Mouse (Mus musculus) CH12.LX (cell line): ENCODE measurements at regions not wholly inside any gene's neighbourhood (a gene's known extent, or its start where the extent isn't known, plus 50 kb on each side); places are given as distances from the start of the nearest gene placed in this dataset.

Experiments used
- DNase-seq: peaks from one replicate; pipeline ENCODE4 v3.0.0-alpha.2; 2013; ENCODE audit errors: extremely low read depth
- H3K27ac ChIP-seq: 2 replicates; pipeline ENCODE4 v1.5.1; 2012; ENCODE audit warnings: low read depth, mild to moderate bottlenecking, control low read depth, moderate library complexity; ENCODE audit not compliant: insufficient read depth
- H3K27me3 ChIP-seq: replicated peaks from 2 replicates; pipeline ENCODE3; 2012; ENCODE audit warnings: inconsistent platforms
- H3K36me3 ChIP-seq, 2 experiments: replicated peaks in 1 of 2; 2 replicates each; pipeline versions ENCODE3 to v1.6.1; 2012; ENCODE audit warnings: inconsistent platforms in 1 of 2, low read length in 1 of 2, mild to moderate bottlenecking in 1 of 2, mixed read lengths in 1 of 2, moderate library complexity in 1 of 2; ENCODE audit not compliant: control insufficient read depth in 1 of 2, insufficient read depth in 1 of 2
- H3K4me1 ChIP-seq, 2 experiments: 2 replicates each; pipeline ENCODE4 v1.6.1; 2012; ENCODE audit warnings: inconsistent platforms in 1 of 2, moderate library complexity in 1 of 2; ENCODE audit not compliant: insufficient read depth in 2 of 2, control insufficient read depth in 1 of 2
- H3K4me2 ChIP-seq: 2 replicates; pipeline ENCODE4 v1.6.1; 2012; ENCODE audit warnings: low read depth, mild to moderate bottlenecking, control low read depth; ENCODE audit not compliant: poor library complexity, insufficient read depth, severe bottlenecking
- H3K4me3 ChIP-seq, 3 experiments: fragments of 150-350 bp in 1 of 3; sonication (generic) in 1 of 3; replicated peaks in 1 of 3; 2 replicates each; pipeline versions ENCODE3 to v1.5.1; 2011 to 2012; ENCODE audit warnings: low read depth in 2 of 3, low read length in 2 of 3, mild to moderate bottlenecking in 2 of 3, moderate library complexity in 2 of 3, control low read depth in 1 of 3, improper control_type of control experiment in 1 of 3, inconsistent platforms in 1 of 3, mixed read lengths in 1 of 3; ENCODE audit not compliant: poor library complexity in 1 of 3
- H3K79me2 ChIP-seq: replicated peaks from 2 replicates; pipeline ENCODE4 v1.6.1; 2012; ENCODE audit warnings: mild to moderate bottlenecking, moderate library complexity; ENCODE audit not compliant: control insufficient read depth, poor library complexity, insufficient read depth, severe bottlenecking; ENCODE audit errors: extremely low read depth
- H3K9ac ChIP-seq: 2 replicates; pipeline ENCODE4 v1.6.1; 2012; ENCODE audit warnings: low read depth, mild to moderate bottlenecking, control low read depth, moderate library complexity; ENCODE audit not compliant: insufficient read depth
- H3K9me3 ChIP-seq: replicated peaks from 2 replicates; pipeline ENCODE3; 2012; ENCODE audit warnings: low read length, inconsistent platforms, mixed read lengths
- BHLHE40 ChIP-seq: IDR thresholded peaks from 2 replicates; pipeline ENCODE4 v1.6.1; 2011; ENCODE audit warnings: mild to moderate bottlenecking, low read depth, low read length, improper control_type of control experiment
- CHD1 ChIP-seq: IDR thresholded peaks from 2 replicates; pipeline ENCODE4 v1.6.1; 2012; ENCODE audit warnings: low read depth, low read length, improper control_type of control experiment, inconsistent platforms
- E2F4 ChIP-seq: IDR thresholded peaks from 2 replicates; pipeline ENCODE4 v1.6.1; 2011; ENCODE audit warnings: low read depth, low read length, improper control_type of control experiment; ENCODE audit not compliant: insufficient replicate concordance
- ELF1 ChIP-seq: IDR thresholded peaks from 2 replicates; pipeline ENCODE4 v1.6.1; 2014; ENCODE audit warnings: low read depth, mild to moderate bottlenecking, inconsistent platforms, low read length, improper control_type of control experiment
- EP300 ChIP-seq: IDR thresholded peaks from 2 replicates; pipeline ENCODE4 v1.6.1; 2011; ENCODE audit warnings: low read length, improper control_type of control experiment
- ETS1 ChIP-seq: conservative IDR thresholded peaks from 2 replicates; pipeline ENCODE4 v1.6.1; 2012; ENCODE audit warnings: low read depth, mild to moderate bottlenecking, inconsistent platforms, low read length, improper control_type of control experiment, moderate library complexity
- GABPA ChIP-seq: IDR thresholded peaks from 2 replicates; pipeline ENCODE4 v1.6.1; 2012; ENCODE audit warnings: low read depth, low read length, improper control_type of control experiment, inconsistent platforms; ENCODE audit not compliant: insufficient replicate concordance
- IRF4 ChIP-seq: IDR thresholded peaks from 2 replicates; pipeline ENCODE4 v1.6.1; 2014; ENCODE audit warnings: low read depth, mild to moderate bottlenecking, inconsistent platforms, low read length, improper control_type of control experiment
- JUN ChIP-seq: IDR thresholded peaks from 2 replicates; pipeline ENCODE4 v1.6.1; 2011; ENCODE audit warnings: low read depth, mild to moderate bottlenecking, low read length, improper control_type of control experiment, moderate library complexity; ENCODE audit not compliant: insufficient read depth
- MAX ChIP-seq: IDR thresholded peaks from 2 replicates; pipeline ENCODE4 v1.6.1; 2011; ENCODE audit warnings: low read length, improper control_type of control experiment
- MEF2A ChIP-seq: IDR thresholded peaks from 2 replicates; pipeline ENCODE4 v1.6.1; 2014; ENCODE audit warnings: low read depth, mild to moderate bottlenecking, inconsistent platforms, low read length, improper control_type of control experiment, borderline replicate concordance
- MYC ChIP-seq: IDR thresholded peaks from 2 replicates; pipeline ENCODE4 v1.6.1; 2011; ENCODE audit warnings: low read depth, mild to moderate bottlenecking, improper control_type of control experiment, low read length
- NRF1 ChIP-seq: IDR thresholded peaks from 2 replicates; pipeline ENCODE4 v1.6.1; 2014; ENCODE audit warnings: low read depth, mild to moderate bottlenecking, inconsistent platforms, low read length, improper control_type of control experiment, moderate library complexity
- POLR2AphosphoS2 ChIP-seq: IDR thresholded peaks from 2 replicates; pipeline ENCODE4 v1.6.1; 2011; ENCODE audit warnings: low read depth, low read length, improper control_type of control experiment
- SIN3A ChIP-seq: IDR thresholded peaks from 2 replicates; pipeline ENCODE4 v1.6.1; 2012; ENCODE audit warnings: low read length, improper control_type of control experiment, inconsistent platforms
- SMC3 ChIP-seq: IDR thresholded peaks from 2 replicates; pipeline ENCODE4 v1.6.1; 2011; ENCODE audit warnings: low read depth, low read length, improper control_type of control experiment
- UBTF ChIP-seq: IDR thresholded peaks from 2 replicates; pipeline ENCODE4 v1.6.1; 2012; ENCODE audit warnings: low read depth, mild to moderate bottlenecking, inconsistent platforms, low read length, improper control_type of control experiment, moderate library complexity
- USF1 ChIP-seq: IDR thresholded peaks from 2 replicates; pipeline ENCODE4 v1.6.1; 2014; ENCODE audit warnings: low read depth, mild to moderate bottlenecking, inconsistent platforms, low read length, improper control_type of control experiment
- ZKSCAN1 ChIP-seq: IDR thresholded peaks from 2 replicates; pipeline ENCODE4 v1.6.1; 2012; ENCODE audit warnings: low read depth, inconsistent platforms, low read length, improper control_type of control experiment, borderline replicate concordance
- ZNF384 ChIP-seq: IDR thresholded peaks from 2 replicates; pipeline ENCODE4 v1.6.1; 2012; ENCODE audit warnings: low read depth, low read length, improper control_type of control experiment, inconsistent platforms
- dilution Hi-C: fragments of 300-500 bp; cut with MboI; formaldehyde crosslinking; loops from 2 replicates; pipeline ENCODE4 v1.14.3; 2020; ENCODE audit warnings: low sequenced_read_pairs; ENCODE audit not compliant: extremely low pct_unique_long_range_greater_than_20kb, extremely low pct_ligation_motif_present
- in situ Hi-C: fragments of 300-500 bp; cut with MboI; formaldehyde crosslinking; loops from 3 replicates; pipeline ENCODE4 v1.14.3; 2019; ENCODE audit warnings: low sequenced_read_pairs, low pct_ligation_motif_present, low pct_unique_long_range_greater_than_20kb, mixed read lengths

DNA sequence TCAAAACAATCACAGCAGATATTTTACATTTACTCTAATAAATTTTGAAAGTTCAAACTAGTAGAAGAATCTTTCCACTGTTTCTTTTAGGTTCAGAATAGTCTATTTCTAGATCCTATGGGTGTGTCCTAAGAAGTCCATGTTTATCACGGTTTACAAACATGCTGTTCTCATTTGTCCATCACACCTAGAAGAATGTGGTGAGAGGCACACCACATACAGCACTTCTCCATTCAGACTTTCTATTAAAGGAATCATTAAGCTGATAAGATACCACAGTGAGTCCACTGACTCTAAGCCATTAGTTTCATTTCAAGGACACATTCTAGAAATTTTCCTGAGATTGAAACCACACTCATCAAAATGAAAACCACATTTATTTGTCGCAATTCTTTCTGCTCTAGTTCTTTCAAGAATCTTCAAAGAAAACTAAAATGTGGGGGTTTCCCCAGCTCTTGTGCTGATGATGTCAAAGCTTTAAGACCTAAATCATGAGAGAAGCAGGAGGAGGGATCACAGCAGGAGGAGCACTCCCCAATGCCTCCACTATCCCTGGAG is 101.1 kb upstream of the Ptgfr start:
- H3K27me3 ChIP-seq = no peaks in the 10 kb centered on the region
- H3K27ac ChIP-seq = no peak overlapping the region
- peaks cover 0 to 7% of the 10 kb centered on the region in 2 experiments; a peak in 2 of 4 replicates for H3K4me1 ChIP-seq
- H3K36me3 ChIP-seq = no peaks in the 10 kb centered on the region
- no peaks in the 10 kb centered on the region for H3K9me3 ChIP-seq
- H3K4me2 ChIP-seq = peak overlapping the region; percentile 42
- H3K9ac ChIP-seq = no peak overlapping the region
- H3K79me2 ChIP-seq = no peaks in the 10 kb centered on the region
- in situ Hi-C loops = no loop called here
- dilution Hi-C loops = no loop called here
- no peak overlapping the region for H3K4me3 ChIP-seq
- TF ChIP-seq MEF2A = no peak
- TF ChIP-seq BHLHE40 = peak; percentile 58
- no peak for TF ChIP-seq IRF4
- no peak for TF ChIP-seq MYC
- TF ChIP-seq EP300 = peak; percentile 62; the same call in 1 of the 2 replicates
- TF ChIP-seq ELF1 = no peak
- TF ChIP-seq, all 38 proteins: peak for 2
- DNase-seq = peak; percentile 45

GRCm38 (mm10) chr3:151931656-151932055 is 94.2 kb upstream of the Ptgfr start:
- H3K27me3 ChIP-seq = no peaks in the 10 kb centered on the region
- H3K27ac ChIP-seq = no peak overlapping the region
- dilution Hi-C loops = no loop called here
- TF ChIP-seq MAX = no peak
- TF ChIP-seq MEF2A = no peak
- TF ChIP-seq JUN = no peak
- no peak for TF ChIP-seq POLR2AphosphoS2
- TF ChIP-seq E2F4 = no peak
- no peak for TF ChIP-seq MYC
- TF ChIP-seq SMC3 = no peak
- TF ChIP-seq ZKSCAN1 = no peak
- no peak for TF ChIP-seq ETS1
- no peak for TF ChIP-seq UBTF
- no peak for TF ChIP-seq ZNF384
- TF ChIP-seq CHD1 = no peak
- TF ChIP-seq NRF1 = no peak
- TF ChIP-seq SIN3A = no peak
- TF ChIP-seq GABPA = no peak
- no peak for TF ChIP-seq USF1
- TF ChIP-seq, all 38 proteins: peak for 0
- no peak overlapping the region for H3K4me2 ChIP-seq
- H3K9me3 ChIP-seq = peaks cover 4% of the 10 kb centered on the region
- no peak for DNase-seq
- H3K36me3 ChIP-seq = no peaks in the 10 kb centered on the region
- H3K9ac ChIP-seq = no peak overlapping the region
- H3K4me1 ChIP-seq = no peaks in the 10 kb centered on the region
- H3K79me2 ChIP-seq = no peaks in the 10 kb centered on the region
- H3K4me3 ChIP-seq = no peak overlapping the region
- in situ Hi-C loops = no loop called here
